ENCODE assay signal across 10 mouse cellular contexts in the genomic region with DNA sequence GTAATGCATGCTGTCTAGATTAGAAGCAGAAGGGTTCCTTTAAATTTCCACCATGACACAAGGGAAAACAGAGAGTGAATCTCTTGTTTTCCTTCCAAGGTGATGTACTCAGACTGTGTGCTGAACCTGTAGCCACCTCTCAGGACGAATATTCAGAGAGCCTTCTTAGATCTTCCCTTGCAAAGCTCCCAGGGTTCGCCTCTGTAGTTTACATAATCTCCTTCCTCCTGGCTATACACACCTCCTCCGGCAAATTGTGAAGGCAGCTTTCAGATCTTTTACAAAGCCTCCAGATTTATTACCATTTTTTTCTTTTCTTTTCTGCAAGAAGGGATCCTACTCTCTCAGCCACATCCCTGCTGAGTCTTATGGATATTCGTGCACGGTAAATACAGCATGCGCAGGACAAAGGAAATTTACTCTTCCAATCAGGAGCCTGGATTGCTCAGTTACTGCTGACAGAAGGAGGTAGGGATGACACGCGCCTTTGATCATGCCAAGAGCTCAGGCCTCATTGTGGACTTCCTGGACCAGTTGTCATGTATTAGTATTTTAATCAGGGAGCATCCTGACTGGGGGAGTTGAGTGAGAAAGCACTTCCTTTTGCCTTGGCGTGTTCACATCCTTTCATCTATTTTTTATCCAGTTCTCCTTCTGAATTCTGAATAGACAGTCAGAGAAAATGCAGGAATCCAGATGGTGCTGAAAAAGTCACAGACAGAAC.
DNase-seq lines count a peak whose midpoint lies in the region; ATAC-seq and TF ChIP-seq lines count a peak whose summit lies in the region.
"Had no signal": no experiment of that assay in that cellular context is flagged by ENCODE, and none has a peak within 500 bp of the region (broad histone marks: within the 10 kb centered on the region; RNA-seq: fewer than 3 reads in every experiment).

No protein-coding gene starts in this region.

- WGBS in hindbrain, embryonic 10.5 days: 27% methylated on average over 9 of the region's 9 CpGs

- H3K27ac ChIP-seq in hindbrain, embryonic 10.5 days: peak overlapping the region; percentile 2; the same call in 1 of the 2 replicates
- H3K27ac ChIP-seq in left cerebral cortex, adult 2 months: peak overlapping the region; percentile 85
- H3K27ac ChIP-seq: kidney, postnatal 0 days had no signal

- H3K4me1 ChIP-seq in hindbrain, embryonic 10.5 days (replicated peaks): 0 out of 2 replicates have a peak, but pooled peaks cover 6% of the 10 kb centered on the region

- no peak overlapping the region for H3K4me3 ChIP-seq in hindbrain, embryonic 10.5 days
- H3K4me3 ChIP-seq in left cerebral cortex, adult 2 months: peak overlapping the region; percentile 11; the same call in 1 of the 2 replicates

- H3K9me3 ChIP-seq in hindbrain, embryonic 10.5 days: no peaks in the 10 kb centered on the region

- intact Hi-C loops in left cerebral cortex, adult 2 months (cut with DNase I): no loop called here

- no peak for ATAC-seq in megakaryocyte-erythroid progenitor cell, adult 5-6 weeks (replicated peaks; ENCODE audit: low FRiP score, low TSS enrichment, poor library complexity, severe bottlenecking)

- no peaks in the 10 kb centered on the region for H3K36me3 ChIP-seq in hindbrain, embryonic 10.5 days

- H3K27me3 ChIP-seq in hindbrain, embryonic 10.5 days (ENCODE audit: insufficient read depth, poor library complexity, severe bottlenecking): no peaks in the 10 kb centered on the region

- peak; percentile 34 to 37 for DNase-seq in cerebellum, postnatal 10 days
- DNase-seq in cerebellum, adult 11-12 months: no peak
- DNase-seq in hindbrain, embryonic 10.5 days (ENCODE audit: low spot score): peak; percentile 2
- peak; percentile 9 to 44 for DNase-seq in left cerebral cortex, adult 2 months (ENCODE audit: extremely low spot score in 1 of 2, low spot score in 2 of 2)
- DNase-seq in retina, postnatal 1 day: peak; percentile 11
- no peak for DNase-seq in spleen, adult 12 weeks (ENCODE audit: low spot score)
- DNase-seq in kidney, postnatal 10 days: no peak
- DNase-seq: cerebellum, adult 9-11 months had no signal

- TF ChIP-seq CTCF in left cerebral cortex, adult 2 months (IDR thresholded peaks at IDR 0.05): no peak

Comparison
In these comparisons a context has a peak if more than half of its experiments do, and no peak if none do; other contexts are left out.
1. DNase-seq: peak in cerebellum, postnatal 10 days (2 of 2), hindbrain, embryonic 10.5 days (single experiment), left cerebral cortex, adult 2 months (2 of 2) and retina, postnatal 1 day (single experiment); none in cerebellum, adult 11-12 months (single experiment), spleen, adult 12 weeks (single experiment) and kidney, postnatal 10 days (single experiment).